In genomic region chr5:37241651-37242151, GRCm38 (mm10) we compare ENCODE assay signal across 8 mouse cellular contexts. TPM values are rescaled to one million over a fixed set of nuclear protein-coding genes. Genes with fewer than 3 reads are reported as not detected.
A peak's percentile ranks its signal among the peaks of the same experiment; 100 is the strongest.
DNase-seq lines count a peak whose midpoint lies in the region; ATAC-seq and TF ChIP-seq lines count a peak whose summit lies in the region.

Gene Crmp1 (plus strand): TSS chr5:37241940.

- peak within 1 kb of the TSS; percentile 78 for H3K27ac ChIP-seq in cerebellum, adult 2 months (ENCODE audit: insufficient read depth, low read length)
- peak within 1 kb of the TSS; percentile 69 for H3K27ac ChIP-seq in midbrain, embryonic 12.5 days (replicated peaks)

- peak within 1 kb of the TSS; percentile 79 for H3K4me2 ChIP-seq in midbrain, embryonic 12.5 days (replicated peaks)

- H3K36me3 ChIP-seq in midbrain, embryonic 12.5 days = no peaks in the 10 kb centered on the region

- peak within 1 kb of the TSS; percentile 88 for H3K9ac ChIP-seq in midbrain, embryonic 12.5 days (replicated peaks)

- H3K27me3 ChIP-seq in cerebellum, adult 2 months (ENCODE audit: control insufficient read depth, insufficient read depth, low read length) = no peaks in the 10 kb centered on the region
- peaks cover 65% of the 10 kb centered on the region for H3K27me3 ChIP-seq in midbrain, embryonic 12.5 days

- 1% methylated on average over 56 of the region's 56 CpGs for WGBS in cerebellum, adult 2 months
- under 1% methylated on average over 49 of the region's 56 CpGs for WGBS in midbrain, embryonic 12.5 days

- H3K4me1 ChIP-seq in cerebellum, adult 2 months (ENCODE audit: control insufficient read depth, insufficient read depth, low read length) = peaks cover 13% of the 10 kb centered on the region
- peaks cover 37% of the 10 kb centered on the region for H3K4me1 ChIP-seq in midbrain, embryonic 12.5 days

- peak; percentile 60 for ATAC-seq in frontal cortex, adult (ENCODE audit: low TSS enrichment)
- ATAC-seq in midbrain, embryonic 12.5 days (ENCODE audit: low FRiP score, low read depth) = peak; percentile 77

- TF ChIP-seq CTCF in cerebellum, adult 2 months (IDR thresholded peaks at IDR 0.05; ENCODE audit: borderline replicate concordance, insufficient read depth, low read depth, low read length) = no peak; the same call in 1 of the 2 replicates

- TF ChIP-seq POLR2A in cerebellum, adult 2 months (IDR thresholded peaks at IDR 0.05; ENCODE audit: borderline replicate concordance, insufficient read depth, low read length) = peak; percentile 98

- H3K4me3 ChIP-seq in cerebellum, adult 2 months (replicated peaks; ENCODE audit: insufficient read depth, low read depth, low read length) = peak within 1 kb of the TSS; percentile 93
- H3K4me3 ChIP-seq in midbrain, embryonic 12.5 days = peak within 1 kb of the TSS; percentile 82

- DNase-seq in lung, postnatal 4 days = peak; percentile 9 to 36
- no peak for DNase-seq in lung, adult 18-20 months
- peak; percentile 96 for DNase-seq in cerebellum, adult 2 months
- DNase-seq in layer of hippocampus, postnatal 25 days (ENCODE audit: extremely low spot score in 1 of 2, low spot score in 1 of 2) = peak; percentile 66 to 77
- DNase-seq in testis, postnatal 10 days (ENCODE audit: low spot score) = peak; percentile 57
- no peak for DNase-seq in gastrocnemius, postnatal 10 days

- H3K9me3 ChIP-seq in midbrain, embryonic 12.5 days = no peaks in the 10 kb centered on the region

RNA-seq across cellular contexts. Expression of gene Crmp1, which starts in this region (rescaled TPM):
- polyA plus RNA-seq in cerebellum, adult 2 months (2012; rRNA removed) = 207 and 227 TPM in 2 replicates
- 100 to 1,000 TPM; 252 to 276 TPM for total RNA-seq in layer of hippocampus, postnatal 25 days (2021)
- 404 and 454 TPM in 2 replicates for polyA plus RNA-seq in midbrain, embryonic 12.5 days (2016; fragmentation: Nextera tagmentation; extraction: Ambion mirVana)
- 1 to 10 TPM; 1.5 to 2.5 TPM for total RNA-seq in gastrocnemius, postnatal 10 days (2021)

Comparison
In these comparisons a context has a peak if more than half of its experiments do, and no peak if none do; other contexts are left out.
1. RNA of gene Crmp1 (total RNA-seq): 252 to 276 TPM in layer of hippocampus, postnatal 25 days; 1.5 to 2.5 TPM in gastrocnemius, postnatal 10 days; every median in the first group is over 10 times any median in the second.
2. DNase-seq: peak in lung, postnatal 4 days (2 of 2), cerebellum, adult 2 months (2 of 2), layer of hippocampus, postnatal 25 days (2 of 2) and testis, postnatal 10 days (single experiment); none in lung, adult 18-20 months (0 of 2) and gastrocnemius, postnatal 10 days (single experiment).